Mouse (Mus musculus): ENCODE measurements around the gene Kcnk18. TPM values are rescaled to one million over a fixed set of nuclear protein-coding genes. Genes with fewer than 3 reads are reported as not detected.

The Kcnk18 gene
- polyA plus RNA-seq, 1 experiment from 2014 or later: not detected

GRCm38 (mm10) chr19:59188981-59189380, 30.0 kb upstream of the Kcnk18 start:
- Histone ChIP-seq H3K27ac (replicated peaks; ENCODE audit: low read depth, low read length) (no peak overlapping the region), H3K9ac (ENCODE audit: low read length) (no peak overlapping the region), H3K4me3 (ENCODE audit: low read depth, low read length) (no peak overlapping the region), H3K4me1 (ENCODE audit: control insufficient read depth, insufficient read depth, low read length) (peaks cover 4% of the 10 kb centered on the region), H3K4me2 (ENCODE audit: low read depth, severe bottlenecking) (no peak overlapping the region), H3K27me3 (ENCODE audit: control insufficient read depth, insufficient read depth, low read length) (peaks cover 34% of the 10 kb centered on the region), H3K9me3 (ENCODE audit: control insufficient read depth, low read length) (no peaks in the 10 kb centered on the region), H3K36me3 (ENCODE audit: control insufficient read depth, insufficient read depth, low read length) (no peaks in the 10 kb centered on the region)
- 0 out of 2 replicates have a peak, but pooled peaks have one; percentile 44 for ATAC-seq (ENCODE audit: insufficient number of reproducible peaks, low FRiP score, low TSS enrichment, low read depth)
- no peak for DNase-seq (ENCODE audit: low spot score)
- WGBS: 3% methylated on average over 4 of the region's 4 CpGs

- Histone ChIP-seq H3K4me1 (ENCODE audit: control insufficient read depth, insufficient read depth, low read length) (peaks cover 6% of the 10 kb centered on the region), H3K36me3 (ENCODE audit: control insufficient read depth, insufficient read depth, low read length) (no peaks in the 10 kb centered on the region), H3K9ac (ENCODE audit: low read length) (no peak overlapping the region), H3K9me3 (ENCODE audit: control insufficient read depth, low read length) (no peaks in the 10 kb centered on the region), H3K27ac (replicated peaks; ENCODE audit: low read depth, low read length) (no peak overlapping the region), H3K27me3 (ENCODE audit: control insufficient read depth, insufficient read depth, low read length) (peaks cover 43% of the 10 kb centered on the region), H3K4me2 (ENCODE audit: low read depth, severe bottlenecking) (no peak overlapping the region), H3K4me3 (ENCODE audit: low read depth, low read length) (no peak overlapping the region)
- WGBS: 2% methylated on average over 8 of the region's 8 CpGs
- peak; percentile 35 for DNase-seq (ENCODE audit: low spot score)
- ATAC-seq (ENCODE audit: insufficient number of reproducible peaks, low FRiP score, low TSS enrichment, low read depth): no peak
These were observed 28.4 kb upstream of the Kcnk18 start for GRCm38 (mm10) chr19:59190431-59191122.

GRCm38 (mm10) chr19:59191123-59191505, 27.9 kb upstream of the Kcnk18 start:
- 8% methylated on average over 4 of the region's 4 CpGs for WGBS
- Histone ChIP-seq H3K27ac (replicated peaks; ENCODE audit: low read depth, low read length) (no peak overlapping the region), H3K9ac (ENCODE audit: low read length) (no peak overlapping the region), H3K4me2 (ENCODE audit: low read depth, severe bottlenecking) (no peak overlapping the region), H3K4me1 (ENCODE audit: control insufficient read depth, insufficient read depth, low read length) (peaks cover 6% of the 10 kb centered on the region), H3K9me3 (ENCODE audit: control insufficient read depth, low read length) (no peaks in the 10 kb centered on the region), H3K4me3 (ENCODE audit: low read depth, low read length) (no peak overlapping the region), H3K36me3 (ENCODE audit: control insufficient read depth, insufficient read depth, low read length) (no peaks in the 10 kb centered on the region), H3K27me3 (ENCODE audit: control insufficient read depth, insufficient read depth, low read length) (peaks cover 48% of the 10 kb centered on the region)
- ATAC-seq (ENCODE audit: insufficient number of reproducible peaks, low FRiP score, low TSS enrichment, low read depth) (no peak), DNase-seq (ENCODE audit: low spot score) (no peak)

GRCm38 (mm10) chr19:59192491-59192890, 26.5 kb upstream of the Kcnk18 start:
- Histone ChIP-seq H3K9ac (ENCODE audit: low read length) (no peak overlapping the region), H3K4me3 (ENCODE audit: low read depth, low read length) (no peak overlapping the region), H3K27ac (replicated peaks; ENCODE audit: low read depth, low read length) (no peak overlapping the region), H3K9me3 (ENCODE audit: control insufficient read depth, low read length) (no peaks in the 10 kb centered on the region), H3K27me3 (ENCODE audit: control insufficient read depth, insufficient read depth, low read length) (peaks cover 52% of the 10 kb centered on the region), H3K36me3 (ENCODE audit: control insufficient read depth, insufficient read depth, low read length) (no peaks in the 10 kb centered on the region), H3K4me2 (ENCODE audit: low read depth, severe bottlenecking) (no peak overlapping the region), H3K4me1 (ENCODE audit: control insufficient read depth, insufficient read depth, low read length) (peaks cover 6% of the 10 kb centered on the region)
- WGBS: 9% methylated on average over 2 of the region's 2 CpGs
- no peak for DNase-seq (ENCODE audit: low spot score)
- ATAC-seq (ENCODE audit: insufficient number of reproducible peaks, low FRiP score, low TSS enrichment, low read depth): no peak

- H3K27me3 ChIP-seq (ENCODE audit: control insufficient read depth, insufficient read depth, low read length): peaks cover 50% of the 10 kb centered on the region
- H3K4me2 ChIP-seq (ENCODE audit: low read depth, severe bottlenecking): no peak overlapping the region
- H3K27ac ChIP-seq (replicated peaks; ENCODE audit: low read depth, low read length): no peak overlapping the region
- ATAC-seq (ENCODE audit: insufficient number of reproducible peaks, low FRiP score, low TSS enrichment, low read depth): no peak
- no peaks in the 10 kb centered on the region for H3K36me3 ChIP-seq (ENCODE audit: control insufficient read depth, insufficient read depth, low read length)
- no peaks in the 10 kb centered on the region for H3K9me3 ChIP-seq (ENCODE audit: control insufficient read depth, low read length)
- WGBS: 0% methylated on average over 10 of the region's 10 CpGs
- H3K4me3 ChIP-seq (ENCODE audit: low read depth, low read length): no peak overlapping the region; the same call in 1 of the 2 replicates
- H3K4me1 ChIP-seq (ENCODE audit: control insufficient read depth, insufficient read depth, low read length): peaks cover 6% of the 10 kb centered on the region
- no peak overlapping the region for H3K9ac ChIP-seq (ENCODE audit: low read length)
- DNase-seq (ENCODE audit: low spot score): peak; percentile 45
These were observed 25.6 kb upstream of the Kcnk18 start for GRCm38 (mm10) chr19:59193456-59193855.

- Histone ChIP-seq H3K27ac (replicated peaks; ENCODE audit: low read depth, low read length) (no peak overlapping the region), H3K4me1 (ENCODE audit: control insufficient read depth, insufficient read depth, low read length) (peaks cover 6% of the 10 kb centered on the region), H3K4me3 (ENCODE audit: low read depth, low read length) (peak overlapping the region; percentile 15), H3K9me3 (ENCODE audit: control insufficient read depth, low read length) (no peaks in the 10 kb centered on the region), H3K36me3 (ENCODE audit: control insufficient read depth, insufficient read depth, low read length) (no peaks in the 10 kb centered on the region), H3K27me3 (ENCODE audit: control insufficient read depth, insufficient read depth, low read length) (peaks cover 50% of the 10 kb centered on the region), H3K9ac (ENCODE audit: low read length) (no peak overlapping the region; the same call in 1 of the 2 replicates), H3K4me2 (ENCODE audit: low read depth, severe bottlenecking) (peak overlapping the region; percentile 33)
- DNase-seq (ENCODE audit: low spot score): peak; percentile 67
- WGBS: under 1% methylated on average over 50 of the region's 50 CpGs
- ATAC-seq (ENCODE audit: insufficient number of reproducible peaks, low FRiP score, low TSS enrichment, low read depth): no peak
These were observed 24.8 kb upstream of the Kcnk18 start for GRCm38 (mm10) chr19:59193986-59194820.

- DNase-seq (ENCODE audit: low spot score): peak; percentile 40
- no peak for ATAC-seq (ENCODE audit: insufficient number of reproducible peaks, low FRiP score, low TSS enrichment, low read depth)
- no peak overlapping the region for H3K9ac ChIP-seq (ENCODE audit: low read length)
- no peak overlapping the region for H3K27ac ChIP-seq (replicated peaks; ENCODE audit: low read depth, low read length)
- no peaks in the 10 kb centered on the region for H3K36me3 ChIP-seq (ENCODE audit: control insufficient read depth, insufficient read depth, low read length)
- WGBS: 4% methylated on average over 9 of the region's 9 CpGs
- H3K4me2 ChIP-seq (ENCODE audit: low read depth, severe bottlenecking): no peak overlapping the region
- H3K9me3 ChIP-seq (ENCODE audit: control insufficient read depth, low read length): 0 out of 2 replicates have a peak, but pooled peaks cover 5% of the 10 kb centered on the region
- H3K27me3 ChIP-seq (ENCODE audit: control insufficient read depth, insufficient read depth, low read length): peaks cover 47% of the 10 kb centered on the region
- H3K4me1 ChIP-seq (ENCODE audit: control insufficient read depth, insufficient read depth, low read length): peaks cover 6% of the 10 kb centered on the region
- no peak overlapping the region for H3K4me3 ChIP-seq (ENCODE audit: low read depth, low read length)
These were observed 23.7 kb upstream of the Kcnk18 start for GRCm38 (mm10) chr19:59195181-59195770.

GRCm38 (mm10) chr19:59196111-59196666, 22.8 kb upstream of the Kcnk18 start:
- Histone ChIP-seq H3K27ac (replicated peaks; ENCODE audit: low read depth, low read length) (no peak overlapping the region), H3K36me3 (ENCODE audit: control insufficient read depth, insufficient read depth, low read length) (no peaks in the 10 kb centered on the region), H3K9me3 (ENCODE audit: control insufficient read depth, low read length) (peaks cover 5% of the 10 kb centered on the region; the same call in 1 of the 2 replicates), H3K9ac (ENCODE audit: low read length) (no peak overlapping the region), H3K4me3 (ENCODE audit: low read depth, low read length) (no peak overlapping the region), H3K4me1 (ENCODE audit: control insufficient read depth, insufficient read depth, low read length) (peaks cover 6% of the 10 kb centered on the region), H3K27me3 (ENCODE audit: control insufficient read depth, insufficient read depth, low read length) (peaks cover 43% of the 10 kb centered on the region), H3K4me2 (ENCODE audit: low read depth, severe bottlenecking) (no peak overlapping the region)
- 3% methylated on average over 15 of the region's 15 CpGs for WGBS
- ATAC-seq (ENCODE audit: insufficient number of reproducible peaks, low FRiP score, low TSS enrichment, low read depth) (0 out of 2 replicates have a peak, but pooled peaks have one; percentile 44), DNase-seq (ENCODE audit: low spot score) (peak; percentile 75)

Data from limb, embryonic 11.5 days (tissue).